Mouse (Mus musculus): ENCODE results near the gene Zfp36l1. TPM values are rescaled to one million over a fixed set of nuclear protein-coding genes. Genes with fewer than 3 reads are reported as not detected.

The Zfp36l1 gene
- polyA plus RNA-seq, 1 experiment from 2014 or later = 30.4 TPM

DNA sequence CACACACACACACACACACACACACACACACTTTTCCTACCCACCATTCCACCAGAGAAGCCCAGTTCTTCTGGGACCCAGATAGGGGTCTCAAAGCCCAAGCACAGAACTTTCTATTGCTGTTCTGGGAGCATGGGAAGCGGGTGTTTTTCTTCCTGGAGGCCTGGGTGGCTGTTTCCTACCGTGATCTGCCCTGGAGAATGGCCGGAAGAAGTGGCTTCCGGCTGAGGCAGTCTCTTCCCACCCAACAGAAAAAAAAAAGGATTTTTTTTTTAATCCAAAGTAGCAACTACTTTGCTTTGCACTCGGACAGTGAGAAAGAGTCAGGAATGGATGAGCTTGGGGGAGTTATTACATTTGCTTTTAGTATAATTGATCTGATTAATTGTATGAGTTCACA lies 22.3 kb downstream of the Zfp36l1 start:
- no peak overlapping the region for H3K9ac ChIP-seq (ENCODE audit: low read depth, low read length)
- no peaks in the 10 kb centered on the region for H3K27me3 ChIP-seq (ENCODE audit: control insufficient read depth, insufficient read depth, low read depth, low read length)
- H3K27ac ChIP-seq (ENCODE audit: low read length) = no peak overlapping the region
- peaks cover 28% of the 10 kb centered on the region for H3K4me1 ChIP-seq (ENCODE audit: control insufficient read depth, low read depth, low read length)
- ATAC-seq (ENCODE audit: low read depth) = no peak
- H3K9me3 ChIP-seq (replicated peaks; ENCODE audit: control insufficient read depth, low read length) = no peaks in the 10 kb centered on the region
- no peak overlapping the region for H3K4me3 ChIP-seq (ENCODE audit: low read depth, low read length)
- H3K36me3 ChIP-seq (ENCODE audit: control insufficient read depth, insufficient read depth) = no peaks in the 10 kb centered on the region
- WGBS (ENCODE audit: insufficient replicate concordance) = 51% methylated on average over 5 of the region's 5 CpGs
- H3K4me2 ChIP-seq (ENCODE audit: low read depth, low read length) = no peak overlapping the region

DNA sequence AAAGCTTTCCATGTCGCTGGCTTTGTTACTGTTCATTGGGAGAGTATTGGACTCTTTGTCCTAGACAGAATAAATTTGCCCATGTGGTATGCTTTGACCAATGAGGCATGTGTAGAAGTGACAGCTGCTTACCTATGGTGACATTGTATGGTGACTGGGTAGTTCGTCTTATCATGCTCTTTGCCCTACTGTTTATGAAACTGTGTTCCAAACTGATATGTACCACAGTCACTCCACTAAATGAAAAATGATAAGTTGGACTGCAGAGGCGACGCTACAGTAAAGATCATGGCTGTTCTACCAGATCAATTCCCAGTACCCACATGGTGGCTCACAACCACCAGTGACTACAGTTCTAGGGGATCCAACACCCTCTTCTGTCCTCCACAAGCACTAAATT lies 24.7 kb downstream of the Zfp36l1 start:
- Histone ChIP-seq H3K4me1 (ENCODE audit: control insufficient read depth, low read depth, low read length) (peaks cover 42% of the 10 kb centered on the region), H3K9ac (ENCODE audit: low read depth, low read length) (no peak overlapping the region), H3K4me3 (ENCODE audit: low read depth, low read length) (no peak overlapping the region), H3K9me3 (replicated peaks; ENCODE audit: control insufficient read depth, low read length) (no peaks in the 10 kb centered on the region), H3K36me3 (ENCODE audit: control insufficient read depth, insufficient read depth) (no peaks in the 10 kb centered on the region), H3K4me2 (ENCODE audit: low read depth, low read length) (peak overlapping the region; percentile 32; the same call in 1 of the 2 replicates), H3K27me3 (ENCODE audit: control insufficient read depth, insufficient read depth, low read depth, low read length) (no peaks in the 10 kb centered on the region), H3K27ac (ENCODE audit: low read length) (peak overlapping the region; percentile 87)
- peak; percentile 72 for ATAC-seq (ENCODE audit: low read depth)
- WGBS (ENCODE audit: insufficient replicate concordance) = 39% methylated on average over 4 of the region's 4 CpGs

DNA sequence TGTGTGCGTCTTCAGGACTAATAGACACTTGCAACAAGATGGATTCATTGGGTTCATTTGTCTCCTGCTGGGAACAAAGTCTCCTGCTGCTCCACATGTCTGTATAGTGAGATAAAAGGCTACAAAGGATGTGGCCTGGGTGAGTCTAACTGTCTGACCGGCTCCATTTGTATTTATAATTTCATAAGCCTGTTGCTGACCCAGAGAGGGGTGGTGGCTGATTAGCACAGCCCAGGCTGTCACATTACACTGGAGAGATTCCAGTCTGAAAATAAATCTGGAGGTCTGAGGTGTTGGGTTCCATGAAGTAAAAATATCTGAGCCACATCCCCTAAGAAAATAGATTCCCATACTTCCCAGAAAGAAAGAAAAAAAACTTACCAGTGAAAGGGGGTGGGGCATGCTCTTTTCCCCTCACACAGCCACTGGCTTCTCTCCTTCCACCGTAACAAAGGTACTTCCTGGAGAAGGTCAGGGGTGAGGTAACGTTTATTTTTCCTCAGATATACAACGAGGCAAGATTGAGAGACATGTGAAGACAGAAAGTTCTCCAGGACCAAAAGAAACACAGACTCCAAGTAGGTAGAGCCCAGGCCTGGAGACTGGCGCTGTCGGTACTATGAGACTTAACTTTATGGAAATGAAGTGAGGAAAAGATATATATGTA lies 28.2 kb downstream of the Zfp36l1 start:
- H3K4me2 ChIP-seq (ENCODE audit: low read depth, low read length) = peak overlapping the region; percentile 7; the same call in 1 of the 2 replicates
- peaks cover 41% of the 10 kb centered on the region for H3K4me1 ChIP-seq (ENCODE audit: control insufficient read depth, low read depth, low read length)
- H3K9me3 ChIP-seq (replicated peaks; ENCODE audit: control insufficient read depth, low read length) = no peaks in the 10 kb centered on the region
- WGBS (ENCODE audit: insufficient replicate concordance) = 28% methylated on average over 7 of the region's 7 CpGs
- no peaks in the 10 kb centered on the region for H3K27me3 ChIP-seq (ENCODE audit: control insufficient read depth, insufficient read depth, low read depth, low read length)
- no peak overlapping the region for H3K4me3 ChIP-seq (ENCODE audit: low read depth, low read length)
- 0 out of 2 replicates have a peak overlapping the region, but pooled peaks have one; percentile 41 for H3K9ac ChIP-seq (ENCODE audit: low read depth, low read length)
- ATAC-seq (ENCODE audit: low read depth) = peak; percentile 7
- no peaks in the 10 kb centered on the region for H3K36me3 ChIP-seq (ENCODE audit: control insufficient read depth, insufficient read depth)
- peak overlapping the region; percentile 84 for H3K27ac ChIP-seq (ENCODE audit: low read length)

- Histone ChIP-seq H3K9ac (ENCODE audit: low read depth, low read length) (peak overlapping the region; percentile 45), H3K36me3 (ENCODE audit: control insufficient read depth, insufficient read depth) (no peaks in the 10 kb centered on the region), H3K27ac (ENCODE audit: low read length) (peak overlapping the region; percentile 84), H3K9me3 (replicated peaks; ENCODE audit: control insufficient read depth, low read length) (no peaks in the 10 kb centered on the region), H3K4me3 (ENCODE audit: low read depth, low read length) (no peak overlapping the region), H3K4me1 (ENCODE audit: control insufficient read depth, low read depth, low read length) (peaks cover 41% of the 10 kb centered on the region), H3K4me2 (ENCODE audit: low read depth, low read length) (peak overlapping the region; percentile 41), H3K27me3 (ENCODE audit: control insufficient read depth, insufficient read depth, low read depth, low read length) (no peaks in the 10 kb centered on the region)
- 7% methylated on average over 3 of the region's 3 CpGs for WGBS (ENCODE audit: insufficient replicate concordance)
- peak; percentile 90 for ATAC-seq (ENCODE audit: low read depth)
Observed at GRCm38 (mm10) chr12:80083937-80084336, 28.9 kb downstream of the Zfp36l1 start.

DNA sequence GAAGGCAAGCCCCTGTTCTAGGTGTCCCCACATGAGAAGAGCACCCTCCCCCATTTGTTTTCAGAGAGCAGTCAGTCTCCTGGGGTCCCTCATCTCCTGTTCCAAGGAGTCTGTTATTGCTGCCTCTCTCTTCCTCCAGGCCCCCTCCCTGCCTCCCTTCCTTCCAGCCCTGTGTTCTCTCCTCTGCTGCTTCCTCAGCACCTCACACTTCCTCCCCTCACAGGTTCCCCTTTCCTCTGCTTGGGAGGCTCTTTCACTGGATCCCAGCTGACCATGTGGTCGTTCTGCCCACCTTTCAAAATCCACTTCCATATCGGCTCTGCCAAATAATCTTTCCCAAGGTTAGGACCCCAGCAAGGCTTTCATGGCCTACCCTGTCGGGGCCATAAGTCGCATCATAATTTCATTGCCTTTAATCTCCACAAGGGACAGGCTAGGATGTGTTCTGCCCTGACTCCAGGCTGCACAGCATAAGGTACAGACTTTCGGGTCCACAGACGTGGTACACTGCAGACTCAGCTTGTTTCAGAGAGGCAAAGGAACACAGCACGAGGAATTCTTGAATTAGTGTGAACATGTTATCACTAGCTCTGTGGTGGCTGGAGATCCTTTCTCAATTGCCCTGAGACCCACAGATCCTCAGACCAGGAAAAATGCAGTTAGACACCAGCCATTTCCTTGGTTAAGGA lies 29.5 kb downstream of the Zfp36l1 start:
- Histone ChIP-seq H3K4me2 (ENCODE audit: low read depth, low read length) (peak overlapping the region; percentile 41), H3K36me3 (ENCODE audit: control insufficient read depth, insufficient read depth) (no peaks in the 10 kb centered on the region), H3K9me3 (replicated peaks; ENCODE audit: control insufficient read depth, low read length) (no peaks in the 10 kb centered on the region), H3K9ac (ENCODE audit: low read depth, low read length) (peak overlapping the region; percentile 45), H3K4me1 (ENCODE audit: control insufficient read depth, low read depth, low read length) (peaks cover 36% of the 10 kb centered on the region), H3K27me3 (ENCODE audit: control insufficient read depth, insufficient read depth, low read depth, low read length) (no peaks in the 10 kb centered on the region), H3K27ac (ENCODE audit: low read length) (peak overlapping the region; percentile 84), H3K4me3 (ENCODE audit: low read depth, low read length) (no peak overlapping the region)
- ATAC-seq (ENCODE audit: low read depth) = 0 out of 2 replicates have a peak, but pooled peaks have one; percentile 4
- WGBS (ENCODE audit: insufficient replicate concordance) = 21% methylated on average over 7 of the region's 7 CpGs

DNA sequence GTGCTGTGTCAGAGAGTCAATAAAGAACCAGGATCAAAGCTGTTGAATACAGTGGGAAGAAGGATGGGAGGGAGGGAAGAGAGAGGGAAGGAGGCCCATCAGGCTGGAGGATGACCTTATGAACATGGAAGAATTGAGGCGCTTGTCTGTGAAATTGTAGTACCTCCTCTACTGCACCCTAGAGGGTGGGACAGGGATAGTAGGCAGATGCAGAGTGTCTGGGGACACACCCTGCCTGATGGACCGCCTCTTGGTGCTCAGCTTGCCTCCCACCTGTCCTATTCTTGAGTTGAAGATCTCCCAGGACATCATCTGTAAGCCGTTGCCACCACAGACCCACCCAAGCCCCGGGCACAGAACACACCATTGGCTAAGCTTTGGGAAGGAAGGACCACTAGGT lies 30.1 kb downstream of the Zfp36l1 start:
- Histone ChIP-seq H3K4me1 (ENCODE audit: control insufficient read depth, low read depth, low read length) (peaks cover 30% of the 10 kb centered on the region), H3K36me3 (ENCODE audit: control insufficient read depth, insufficient read depth) (no peaks in the 10 kb centered on the region), H3K27ac (ENCODE audit: low read length) (peak overlapping the region; percentile 84), H3K27me3 (ENCODE audit: control insufficient read depth, insufficient read depth, low read depth, low read length) (no peaks in the 10 kb centered on the region), H3K4me2 (ENCODE audit: low read depth, low read length) (0 out of 2 replicates have a peak overlapping the region, but pooled peaks have one; percentile 14), H3K4me3 (ENCODE audit: low read depth, low read length) (no peak overlapping the region), H3K9me3 (replicated peaks; ENCODE audit: control insufficient read depth, low read length) (no peaks in the 10 kb centered on the region), H3K9ac (ENCODE audit: low read depth, low read length) (peak overlapping the region; percentile 45; the same call in 1 of the 2 replicates)
- 37% methylated on average over 4 of the region's 4 CpGs for WGBS (ENCODE audit: insufficient replicate concordance)
- peak; percentile 47 for ATAC-seq (ENCODE audit: low read depth)

DNA sequence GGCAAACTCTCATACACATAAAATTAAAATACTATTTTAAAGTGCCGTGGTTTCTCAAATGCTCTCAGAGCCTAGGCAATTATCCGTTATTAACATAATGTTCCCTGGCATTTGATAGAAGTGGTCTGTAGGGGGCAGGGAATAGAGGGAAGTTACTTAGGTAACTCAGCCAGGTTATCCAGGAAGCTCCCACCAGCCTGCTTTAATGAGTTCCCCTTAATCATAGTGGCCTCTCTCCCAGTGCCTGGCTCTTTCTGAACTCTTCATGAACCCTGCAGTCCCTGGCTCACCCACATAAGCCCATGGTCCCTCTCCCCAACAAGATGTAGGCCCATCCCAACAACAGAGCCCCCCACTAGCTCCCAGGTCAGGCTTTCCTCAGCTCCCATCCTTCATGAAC lies 31.4 kb downstream of the Zfp36l1 start:
- Histone ChIP-seq H3K9me3 (replicated peaks; ENCODE audit: control insufficient read depth, low read length) (no peaks in the 10 kb centered on the region), H3K4me3 (ENCODE audit: low read depth, low read length) (no peak overlapping the region), H3K9ac (ENCODE audit: low read depth, low read length) (no peak overlapping the region), H3K4me2 (ENCODE audit: low read depth, low read length) (no peak overlapping the region), H3K4me1 (ENCODE audit: control insufficient read depth, low read depth, low read length) (peaks cover 28% of the 10 kb centered on the region), H3K36me3 (ENCODE audit: control insufficient read depth, insufficient read depth) (no peaks in the 10 kb centered on the region), H3K27ac (ENCODE audit: low read length) (no peak overlapping the region), H3K27me3 (ENCODE audit: control insufficient read depth, insufficient read depth, low read depth, low read length) (no peaks in the 10 kb centered on the region)
- whole genome bisulfite sequencing (ENCODE audit: insufficient replicate concordance) = 77% methylated on average over 2 of the region's 2 CpGs
- ATAC-seq (ENCODE audit: low read depth) = no peak

DNA sequence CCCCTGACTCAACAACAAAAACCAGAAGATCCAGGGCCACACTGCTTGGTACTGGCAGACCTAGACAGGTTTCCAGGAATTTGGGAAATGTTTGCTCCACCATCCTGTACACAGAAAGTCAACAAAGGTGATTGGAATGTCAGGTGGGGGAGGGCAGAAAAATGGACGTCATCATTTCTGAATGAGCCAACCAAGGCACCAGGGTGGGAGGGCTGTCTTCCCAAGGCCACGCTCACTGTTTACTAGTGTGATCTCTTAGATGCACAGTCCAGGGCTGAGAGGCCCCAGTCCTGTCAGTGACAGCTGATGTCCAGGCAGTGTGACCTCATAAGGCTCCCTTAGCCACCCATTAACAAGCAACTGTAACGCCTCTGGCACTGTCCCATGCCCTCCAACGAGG lies 32.9 kb downstream of the Zfp36l1 start:
- Histone ChIP-seq H3K9me3 (replicated peaks; ENCODE audit: control insufficient read depth, low read length) (no peaks in the 10 kb centered on the region), H3K4me3 (ENCODE audit: low read depth, low read length) (no peak overlapping the region), H3K4me1 (ENCODE audit: control insufficient read depth, low read depth, low read length) (peaks cover 26% of the 10 kb centered on the region), H3K27me3 (ENCODE audit: control insufficient read depth, insufficient read depth, low read depth, low read length) (no peaks in the 10 kb centered on the region), H3K4me2 (ENCODE audit: low read depth, low read length) (no peak overlapping the region), H3K27ac (ENCODE audit: low read length) (peak overlapping the region; percentile 48), H3K9ac (ENCODE audit: low read depth, low read length) (no peak overlapping the region), H3K36me3 (ENCODE audit: control insufficient read depth, insufficient read depth) (no peaks in the 10 kb centered on the region)
- ATAC-seq (ENCODE audit: low read depth) = peak; percentile 54
- 64% methylated on average over 4 of the region's 4 CpGs for WGBS (ENCODE audit: insufficient replicate concordance)

DNA sequence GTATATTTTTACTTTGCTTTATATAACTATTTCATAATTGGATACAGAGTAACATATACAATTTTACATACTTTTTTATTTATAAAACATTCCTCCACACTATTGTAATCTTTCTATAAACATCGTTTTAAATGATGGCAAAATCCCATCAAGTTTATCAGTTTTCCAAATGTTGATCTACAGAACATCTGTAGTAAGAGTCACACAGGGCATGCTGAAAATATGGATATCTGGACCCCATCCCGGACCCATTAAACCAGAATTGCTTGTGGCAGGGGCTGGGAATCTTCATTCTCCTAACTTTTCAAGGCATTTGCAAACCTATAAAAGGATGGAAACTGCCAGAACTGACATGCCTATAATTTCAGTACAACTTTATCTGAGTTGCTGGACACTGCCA lies 38.5 kb downstream of the Zfp36l1 start:
- no peaks in the 10 kb centered on the region for H3K27me3 ChIP-seq (ENCODE audit: control insufficient read depth, insufficient read depth, low read depth, low read length)
- H3K9me3 ChIP-seq (replicated peaks; ENCODE audit: control insufficient read depth, low read length) = no peaks in the 10 kb centered on the region
- H3K9ac ChIP-seq (ENCODE audit: low read depth, low read length) = no peak overlapping the region
- WGBS (ENCODE audit: insufficient replicate concordance) = 63% methylated on average over 2 of the region's 2 CpGs
- H3K36me3 ChIP-seq (ENCODE audit: control insufficient read depth, insufficient read depth) = no peaks in the 10 kb centered on the region
- H3K4me2 ChIP-seq (ENCODE audit: low read depth, low read length) = no peak overlapping the region
- H3K27ac ChIP-seq (ENCODE audit: low read length) = no peak overlapping the region
- no peak for ATAC-seq (ENCODE audit: low read depth)
- no peak overlapping the region for H3K4me3 ChIP-seq (ENCODE audit: low read depth, low read length)
- no peaks in the 10 kb centered on the region for H3K4me1 ChIP-seq (ENCODE audit: control insufficient read depth, low read depth, low read length)
